Mouse (Mus musculus): ENCODE data around the gene Eml5.

DNA sequence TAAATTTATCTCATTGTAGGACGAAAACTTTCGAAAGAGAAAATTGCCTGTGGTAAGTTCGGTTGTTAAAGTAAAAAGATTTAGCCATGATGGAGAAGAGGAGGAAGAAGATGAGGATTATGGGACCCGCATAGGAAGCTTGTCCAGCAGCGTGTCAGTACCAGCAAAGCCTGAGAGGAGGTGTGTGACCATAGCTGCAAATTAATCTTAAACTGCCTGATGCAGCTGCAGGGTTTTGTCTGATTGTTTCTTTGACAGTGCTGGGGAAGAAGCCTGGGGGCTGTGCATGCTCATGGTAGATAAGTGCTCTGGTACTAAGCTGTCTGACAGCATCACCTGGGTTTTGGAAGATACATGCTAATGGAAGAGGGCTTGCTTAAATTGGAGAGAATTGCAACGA, 141.6 kb downstream of the Eml5 start:
- TF ChIP-seq ZC3H11A (IDR thresholded peaks at IDR 0.05; ENCODE audit: borderline replicate concordance, low read depth, low read length): no peak
- TF ChIP-seq ZNF384 (IDR thresholded peaks at IDR 0.05; ENCODE audit: low read depth, low read length): no peak
- TF ChIP-seq MAFK (IDR thresholded peaks at IDR 0.05; ENCODE audit: insufficient read depth, low read depth, low read length): no peak

Data from ES-E14 (cell line).